Mouse (Mus musculus): ENCODE measurements at regions not wholly inside any gene's neighbourhood (a gene's known extent, or its start where the extent isn't known, plus 50 kb on each side); places are given as distances from the start of the nearest gene placed in this dataset.
A peak's percentile ranks its signal among the peaks of the same experiment; 100 is the strongest.

DNA sequence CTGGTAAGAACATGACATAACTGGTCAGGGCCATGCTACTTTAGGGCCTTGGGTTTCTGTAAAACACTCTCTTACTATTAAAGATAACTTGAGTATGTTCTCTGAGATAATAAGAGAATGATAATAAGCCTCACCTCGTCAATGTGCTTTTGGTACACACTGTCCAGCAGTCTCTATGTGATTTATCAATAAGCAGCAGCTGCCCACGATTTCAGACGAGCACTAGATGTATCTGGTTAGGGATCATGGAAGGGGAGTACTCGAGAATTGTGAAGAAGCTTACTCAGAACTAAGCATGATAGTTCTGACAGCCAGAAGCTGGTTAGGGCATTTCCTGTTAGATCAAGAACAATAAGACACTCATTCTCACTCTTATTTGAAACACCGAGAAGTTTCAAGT, 53.8 kb downstream of the Neurod6 start:
- Histone ChIP-seq H3K4me3 (replicated peaks; ENCODE audit: low read length) (no peak overlapping the region), H3K9me3 (ENCODE audit: control insufficient read depth, low read length) (no peaks in the 10 kb centered on the region), H3K4me2 (replicated peaks) (no peak overlapping the region), H3K9ac (no peak overlapping the region), H3K36me3 (replicated peaks; ENCODE audit: control insufficient read depth, insufficient read depth) (no peaks in the 10 kb centered on the region), H3K4me1 (replicated peaks; ENCODE audit: control insufficient read depth, insufficient read depth, low read length) (no peaks in the 10 kb centered on the region), H3K27ac (no peak overlapping the region), H3K27me3 (ENCODE audit: control insufficient read depth, insufficient read depth, low read length) (no peaks in the 10 kb centered on the region)
- 76% methylated on average over 5 of the region's 5 CpGs for WGBS
- ATAC-seq (ENCODE audit: low FRiP score), result no peak
- DNase-seq (ENCODE audit: low spot score), result no peak

DNA sequence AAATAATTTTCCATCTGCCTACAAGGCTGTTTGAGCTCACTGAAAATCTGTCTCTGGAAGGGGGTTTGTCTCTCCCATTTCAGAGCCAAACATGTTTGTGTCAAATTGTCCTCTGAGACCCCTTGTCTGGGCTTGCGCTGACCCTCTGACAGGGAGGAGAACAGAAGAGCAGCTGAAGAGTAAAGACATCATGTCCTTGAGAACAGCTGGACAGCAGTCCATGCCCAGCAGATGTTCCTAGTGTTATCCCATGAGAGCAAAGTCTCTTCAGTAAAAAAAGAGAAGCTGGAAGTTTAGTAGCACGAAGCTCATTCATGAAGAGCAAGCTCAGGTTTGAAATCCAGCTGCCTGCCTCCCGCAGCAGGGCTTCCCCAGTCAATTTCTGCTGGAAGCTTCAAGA, 60.7 kb downstream of the Neurod6 start:
- Histone ChIP-seq H3K36me3 (replicated peaks; ENCODE audit: control insufficient read depth, insufficient read depth) (no peaks in the 10 kb centered on the region), H3K4me3 (replicated peaks; ENCODE audit: low read length) (no peak overlapping the region), H3K9ac (no peak overlapping the region), H3K27me3 (ENCODE audit: control insufficient read depth, insufficient read depth, low read length) (no peaks in the 10 kb centered on the region), H3K4me2 (replicated peaks) (no peak overlapping the region), H3K9me3 (ENCODE audit: control insufficient read depth, low read length) (no peaks in the 10 kb centered on the region), H3K27ac (no peak overlapping the region), H3K4me1 (replicated peaks; ENCODE audit: control insufficient read depth, insufficient read depth, low read length) (peaks cover 5% of the 10 kb centered on the region; the same call in 1 of the 2 replicates)
- 85% methylated on average over 3 of the region's 3 CpGs for WGBS
- ATAC-seq (ENCODE audit: low FRiP score) (no peak), DNase-seq (ENCODE audit: low spot score) (no peak)

DNA sequence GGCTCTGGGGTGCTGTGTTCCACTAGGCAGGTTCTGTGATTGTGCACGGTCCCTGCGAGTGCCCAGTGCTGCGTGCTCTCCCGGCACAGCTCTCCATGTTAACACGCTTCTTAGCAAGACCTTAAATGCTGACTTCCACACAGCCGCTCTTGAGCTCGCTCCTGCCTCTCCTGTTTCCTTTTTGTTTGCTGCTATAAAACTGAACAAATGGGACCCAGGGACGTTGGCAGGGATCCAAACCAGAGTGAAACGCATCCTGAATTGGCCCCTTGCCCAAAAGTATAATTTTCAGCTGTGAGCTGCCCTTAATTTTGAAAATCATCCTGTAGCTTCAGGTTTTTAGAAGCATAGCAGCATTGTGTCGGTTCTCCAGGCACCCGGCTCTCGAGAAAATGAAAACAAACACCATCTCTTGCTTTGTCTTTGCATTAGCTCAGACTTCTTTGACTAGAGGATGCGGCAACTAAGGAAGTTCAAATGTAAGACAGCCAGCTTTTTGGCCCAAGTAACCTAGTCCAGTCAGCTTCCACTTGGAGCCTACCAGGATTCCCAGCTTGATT, 63.1 kb downstream of the Neurod6 start:
- Histone ChIP-seq H3K36me3 (replicated peaks; ENCODE audit: control insufficient read depth, insufficient read depth) (no peaks in the 10 kb centered on the region), H3K4me2 (replicated peaks) (peak overlapping the region; percentile 49), H3K27ac (peak overlapping the region; percentile 78), H3K4me1 (replicated peaks; ENCODE audit: control insufficient read depth, insufficient read depth, low read length) (peaks cover 5% of the 10 kb centered on the region; the same call in 1 of the 2 replicates), H3K4me3 (replicated peaks; ENCODE audit: low read length) (peak overlapping the region; percentile 4; the same call in 1 of the 2 replicates), H3K9ac (peak overlapping the region; percentile 50), H3K9me3 (ENCODE audit: control insufficient read depth, low read length) (no peaks in the 10 kb centered on the region), H3K27me3 (ENCODE audit: control insufficient read depth, insufficient read depth, low read length) (no peaks in the 10 kb centered on the region)
- ATAC-seq (ENCODE audit: low FRiP score) (peak; percentile 72; the same call in 1 of the 2 replicates), DNase-seq (ENCODE audit: low spot score) (peak; percentile 76)
- WGBS, result 32% methylated on average over 13 of the region's 13 CpGs

DNA sequence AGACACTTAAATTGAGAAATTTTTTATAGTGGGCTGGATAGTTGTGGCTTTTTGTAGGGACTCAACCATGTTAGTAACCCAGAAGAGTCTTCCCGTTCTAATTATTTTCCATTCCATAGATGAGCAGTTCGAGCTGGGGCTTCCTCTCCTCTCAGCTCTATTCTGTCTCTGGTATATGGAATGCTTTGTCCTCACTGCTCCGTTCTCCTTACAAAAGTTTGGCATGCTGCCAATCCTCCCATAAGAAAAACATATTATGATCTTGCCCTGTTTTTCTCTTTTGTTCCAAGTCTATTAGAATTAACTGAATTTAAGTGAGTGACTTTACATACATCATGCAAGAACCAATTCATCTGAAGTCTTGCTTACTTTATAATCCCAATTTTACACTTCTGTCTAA, 70.7 kb downstream of the Neurod6 start:
- Histone ChIP-seq H3K4me1 (replicated peaks; ENCODE audit: control insufficient read depth, insufficient read depth, low read length) (no peaks in the 10 kb centered on the region), H3K36me3 (replicated peaks; ENCODE audit: control insufficient read depth, insufficient read depth) (no peaks in the 10 kb centered on the region), H3K4me3 (replicated peaks; ENCODE audit: low read length) (no peak overlapping the region), H3K9me3 (ENCODE audit: control insufficient read depth, low read length) (no peaks in the 10 kb centered on the region), H3K27ac (no peak overlapping the region), H3K27me3 (ENCODE audit: control insufficient read depth, insufficient read depth, low read length) (no peaks in the 10 kb centered on the region), H3K4me2 (replicated peaks) (no peak overlapping the region), H3K9ac (no peak overlapping the region)
- ATAC-seq (ENCODE audit: low FRiP score) (no peak), DNase-seq (ENCODE audit: low spot score) (no peak)
- WGBS, result 40% methylated on average over 3 of the region's 3 CpGs

DNA sequence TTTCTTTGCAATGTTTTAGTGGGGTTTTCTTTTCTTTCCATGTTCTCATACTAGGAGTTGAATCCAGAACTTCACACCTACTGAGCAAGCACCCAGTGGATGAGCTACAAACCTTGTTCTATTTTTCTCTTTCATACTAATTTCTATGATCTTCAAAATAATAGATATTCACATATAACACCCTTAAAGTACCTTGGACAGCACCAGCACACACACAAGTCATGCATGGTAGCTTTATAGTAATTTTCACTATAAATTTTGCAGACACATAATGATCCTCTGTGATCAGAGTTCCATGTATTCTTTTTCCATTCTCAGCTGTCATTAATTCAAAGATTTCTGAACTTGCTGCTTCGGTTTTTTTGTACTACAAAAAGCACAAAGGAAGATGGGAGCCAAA, 71.1 kb downstream of the Neurod6 start:
- 86% methylated on average over 1 of the region's 1 CpGs for WGBS

DNA sequence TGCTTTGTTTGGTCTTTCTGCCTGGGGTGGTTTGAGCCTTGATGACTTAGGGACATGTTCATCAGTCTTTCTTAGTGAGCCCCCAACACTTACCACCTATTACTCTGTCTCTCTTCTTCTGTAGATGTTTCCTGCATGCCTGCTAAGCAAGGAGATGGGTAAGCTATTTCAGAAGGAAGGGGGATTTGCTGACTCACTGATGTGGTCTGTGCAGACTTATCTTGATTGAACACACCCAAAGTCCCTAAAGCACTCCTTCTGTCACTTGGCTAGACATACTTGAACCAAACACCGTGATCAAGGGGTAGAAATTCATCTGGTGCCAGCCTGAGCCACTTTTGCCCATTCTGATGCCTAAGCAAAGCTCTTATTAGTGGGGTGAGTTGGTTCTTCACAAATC, 72.0 kb downstream of the Neurod6 start:
- H3K27ac ChIP-seq, result no peak overlapping the region
- no peaks in the 10 kb centered on the region for H3K27me3 ChIP-seq (ENCODE audit: control insufficient read depth, insufficient read depth, low read length)
- H3K9ac ChIP-seq, result no peak overlapping the region
- ATAC-seq (ENCODE audit: low FRiP score) (no peak), DNase-seq (ENCODE audit: low spot score) (no peak)
- H3K9me3 ChIP-seq (ENCODE audit: control insufficient read depth, low read length), result no peaks in the 10 kb centered on the region
- H3K36me3 ChIP-seq (replicated peaks; ENCODE audit: control insufficient read depth, insufficient read depth), result no peaks in the 10 kb centered on the region
- H3K4me2 ChIP-seq (replicated peaks), result no peak overlapping the region
- H3K4me1 ChIP-seq (replicated peaks; ENCODE audit: control insufficient read depth, insufficient read depth, low read length), result no peaks in the 10 kb centered on the region
- WGBS, result 86% methylated on average over 1 of the region's 1 CpGs
- H3K4me3 ChIP-seq (replicated peaks; ENCODE audit: low read length), result no peak overlapping the region

More for the DNA sequence above, 71.1 kb downstream of the Neurod6 start:
- Histone ChIP-seq H3K9me3 (ENCODE audit: control insufficient read depth, low read length) (no peaks in the 10 kb centered on the region), H3K27me3 (ENCODE audit: control insufficient read depth, insufficient read depth, low read length) (no peaks in the 10 kb centered on the region), H3K4me2 (replicated peaks) (no peak overlapping the region), H3K4me1 (replicated peaks; ENCODE audit: control insufficient read depth, insufficient read depth, low read length) (no peaks in the 10 kb centered on the region), H3K36me3 (replicated peaks; ENCODE audit: control insufficient read depth, insufficient read depth) (no peaks in the 10 kb centered on the region), H3K9ac (no peak overlapping the region), H3K27ac (no peak overlapping the region), H3K4me3 (replicated peaks; ENCODE audit: low read length) (no peak overlapping the region)
- DNase-seq (ENCODE audit: low spot score), result no peak
- no peak for ATAC-seq (ENCODE audit: low FRiP score)

DNA sequence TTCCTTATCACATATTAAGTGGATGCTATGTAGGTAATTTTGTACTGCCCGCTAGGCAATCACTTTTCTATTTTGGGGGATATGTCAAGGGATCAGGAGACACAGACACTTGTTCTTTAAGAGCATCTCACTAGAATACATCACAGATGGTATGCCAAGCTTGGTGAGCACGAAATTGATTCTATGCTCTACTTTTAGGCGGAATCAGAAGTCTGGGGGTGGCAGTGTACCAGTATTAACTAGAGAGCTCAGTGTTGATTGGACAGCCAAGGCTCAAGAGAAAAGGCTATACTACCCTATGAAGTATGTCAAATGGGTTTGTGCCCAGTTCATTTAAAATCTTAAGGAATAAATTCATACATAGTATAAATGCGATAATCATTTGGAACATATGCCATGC, 84.0 kb downstream of the Neurod6 start:
- 84% methylated on average over 4 of the region's 4 CpGs for WGBS
- H3K4me3 ChIP-seq (replicated peaks; ENCODE audit: low read length), result no peak overlapping the region
- no peak overlapping the region for H3K4me2 ChIP-seq (replicated peaks)

DNA sequence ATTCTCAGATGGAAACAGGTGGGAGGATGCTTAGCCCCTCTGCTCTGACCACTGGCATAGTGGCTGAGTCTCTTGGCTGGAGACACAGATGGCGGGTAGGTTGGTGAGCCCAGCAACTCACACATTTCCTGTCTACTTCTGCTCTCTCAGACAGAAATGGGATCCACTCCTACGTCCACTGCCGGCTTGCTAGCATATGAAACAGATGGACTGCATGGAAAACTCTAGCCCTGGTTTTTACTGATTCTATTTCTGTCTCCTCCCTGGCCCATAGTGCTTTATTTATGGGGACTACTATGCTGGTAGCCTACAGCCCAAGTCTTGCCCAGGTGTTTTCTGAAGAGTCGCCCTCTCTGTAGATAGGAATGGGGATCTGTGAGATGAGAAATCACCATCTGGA, 88.9 kb downstream of the Neurod6 start:
- WGBS, result 95% methylated on average over 4 of the region's 4 CpGs
- H3K4me2 ChIP-seq (replicated peaks), result no peak overlapping the region
- no peaks in the 10 kb centered on the region for H3K27me3 ChIP-seq (ENCODE audit: control insufficient read depth, insufficient read depth, low read length)
- no peak for ATAC-seq (ENCODE audit: low FRiP score)
- H3K4me3 ChIP-seq (replicated peaks; ENCODE audit: low read length), result no peak overlapping the region
- no peak overlapping the region for H3K9ac ChIP-seq
- no peaks in the 10 kb centered on the region for H3K4me1 ChIP-seq (replicated peaks; ENCODE audit: control insufficient read depth, insufficient read depth, low read length)
- H3K9me3 ChIP-seq (ENCODE audit: control insufficient read depth, low read length), result no peaks in the 10 kb centered on the region
- no peaks in the 10 kb centered on the region for H3K36me3 ChIP-seq (replicated peaks; ENCODE audit: control insufficient read depth, insufficient read depth)
- DNase-seq (ENCODE audit: low spot score), result no peak
- H3K27ac ChIP-seq, result no peak overlapping the region

More for the DNA sequence above, 84.0 kb downstream of the Neurod6 start:
- Histone ChIP-seq H3K4me1 (replicated peaks; ENCODE audit: control insufficient read depth, insufficient read depth, low read length) (no peaks in the 10 kb centered on the region), H3K27ac (no peak overlapping the region), H3K9me3 (ENCODE audit: control insufficient read depth, low read length) (no peaks in the 10 kb centered on the region), H3K27me3 (ENCODE audit: control insufficient read depth, insufficient read depth, low read length) (no peaks in the 10 kb centered on the region), H3K9ac (no peak overlapping the region), H3K36me3 (replicated peaks; ENCODE audit: control insufficient read depth, insufficient read depth) (no peaks in the 10 kb centered on the region)
- ATAC-seq (ENCODE audit: low FRiP score), result no peak
- no peak for DNase-seq (ENCODE audit: low spot score)

DNA sequence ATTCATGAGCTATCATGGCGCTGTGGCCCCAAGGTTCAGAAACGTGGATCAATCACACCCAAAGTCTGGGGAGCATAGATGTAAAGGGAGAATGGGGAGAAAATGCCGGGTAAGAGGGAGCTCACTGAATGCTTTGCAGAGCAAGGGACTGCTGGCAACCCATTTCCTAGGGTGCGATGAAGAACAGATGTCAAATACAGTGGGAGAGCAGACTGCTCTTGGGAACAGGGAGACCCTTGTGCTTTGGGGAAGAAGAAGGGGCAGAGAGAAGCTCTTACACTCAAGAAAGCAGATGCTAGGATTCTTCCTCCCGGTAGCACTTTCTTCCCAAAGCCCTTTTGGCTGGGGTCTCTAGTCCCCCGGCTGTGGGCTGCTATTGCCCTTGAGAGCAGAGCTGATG, 100.0 kb downstream of the Neurod6 start:
- DNase-seq (ENCODE audit: low spot score) (no peak), ATAC-seq (ENCODE audit: low FRiP score) (no peak)
- WGBS, result 61% methylated on average over 6 of the region's 6 CpGs

DNA sequence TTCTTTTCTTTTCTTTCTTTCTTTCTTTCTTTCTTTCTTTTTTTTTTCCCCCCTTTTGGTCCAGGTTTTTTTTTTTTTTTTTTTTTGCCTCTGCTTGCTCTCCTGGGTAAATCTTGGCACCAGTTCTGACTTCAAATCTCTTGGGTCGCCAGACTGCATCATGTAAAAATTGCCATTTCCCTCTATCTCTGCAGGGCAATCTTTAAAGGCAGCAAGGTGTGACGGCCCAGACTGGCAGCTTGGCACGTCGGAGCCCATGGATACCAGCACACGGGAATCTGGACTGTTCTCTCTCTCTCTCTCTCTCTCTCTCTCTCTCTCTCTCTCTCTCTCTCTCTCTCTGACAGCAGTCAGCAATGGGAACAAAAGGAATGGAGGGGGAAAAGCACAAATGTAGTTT, 101.0 kb downstream of the Neurod6 start:
- Histone ChIP-seq H3K9ac (no peak overlapping the region), H3K4me3 (replicated peaks; ENCODE audit: low read length) (no peak overlapping the region), H3K4me1 (replicated peaks; ENCODE audit: control insufficient read depth, insufficient read depth, low read length) (peaks cover 4% of the 10 kb centered on the region; the same call in 1 of the 2 replicates), H3K27ac (peak overlapping the region; percentile 79), H3K27me3 (ENCODE audit: control insufficient read depth, insufficient read depth, low read length) (no peaks in the 10 kb centered on the region), H3K4me2 (replicated peaks) (peak overlapping the region; percentile 30), H3K36me3 (replicated peaks; ENCODE audit: control insufficient read depth, insufficient read depth) (no peaks in the 10 kb centered on the region), H3K9me3 (ENCODE audit: control insufficient read depth, low read length) (no peaks in the 10 kb centered on the region)
- DNase-seq (ENCODE audit: low spot score) (peak; percentile 64), ATAC-seq (ENCODE audit: low FRiP score) (peak; percentile 72)
- 13% methylated on average over 5 of the region's 5 CpGs for WGBS

More for the DNA sequence above, 100.0 kb downstream of the Neurod6 start:
- no peaks in the 10 kb centered on the region for H3K27me3 ChIP-seq (ENCODE audit: control insufficient read depth, insufficient read depth, low read length)
- H3K4me1 ChIP-seq (replicated peaks; ENCODE audit: control insufficient read depth, insufficient read depth, low read length), result peaks cover 4% of the 10 kb centered on the region; the same call in 1 of the 2 replicates
- no peak overlapping the region for H3K9ac ChIP-seq
- no peak overlapping the region for H3K4me2 ChIP-seq (replicated peaks)
- peak overlapping the region; percentile 79 for H3K27ac ChIP-seq
- no peaks in the 10 kb centered on the region for H3K36me3 ChIP-seq (replicated peaks; ENCODE audit: control insufficient read depth, insufficient read depth)
- no peaks in the 10 kb centered on the region for H3K9me3 ChIP-seq (ENCODE audit: control insufficient read depth, low read length)
- no peak overlapping the region for H3K4me3 ChIP-seq (replicated peaks; ENCODE audit: low read length)
